Mouse (Mus musculus) G1E-ER4 (cell line): ENCODE results near the gene Rapgef2. TPM values are rescaled to one million over a fixed set of nuclear protein-coding genes. Genes with fewer than 3 reads are reported as not detected.

Experiments
- GATA1 ChIP-seq: IDR thresholded peaks from one replicate; pipeline ENCODE4 v1.8.0; 2012; ENCODE audit warnings: low read length, inconsistent platforms
- polyA plus RNA-seq: library from polyadenylated mRNA; stranded (reverse); fragments of >175 nt; gene quantifications from 2 replicates; pipeline ENCODE4 v1.2.3, GENCODE M21; 2012

Gene Rapgef2
- polyA plus RNA-seq, 1 experiment: 0.90 TPM

GRCm38 (mm10) chr3:79016830-79017229 lies 269.5 kb downstream of the Rapgef2 start:
- TF ChIP-seq GATA1: no peak

GRCm38 (mm10) chr3:79015621-79016474 lies 270.5 kb downstream of the Rapgef2 start:
- TF ChIP-seq GATA1: no peak

Other genes with a start within 250 kb of the Rapgef2 start
- not detected in 2 replicates for gene Gm17359, start 50.1 kb upstream of the Rapgef2 start, polyA plus RNA-seq